Mouse (Mus musculus): ENCODE data around the gene Defb3. TPM values are rescaled to one million over a fixed set of nuclear protein-coding genes. Genes with fewer than 3 reads are reported as not detected.
"Not testable (repeated sequence)": the region's sequence is repeated elsewhere in the genome, so short reads cannot be mapped to it uniquely, and the experiment has no call there.

The Defb3 gene
- polyA plus RNA-seq (2015; fragmentation: Nextera tagmentation; extraction: Ambion mirVana): not detected in 2 replicates

- not testable (repeated sequence) for H3K36me3 ChIP-seq (ENCODE audit: control insufficient read depth, insufficient read depth); H3K4me3 ChIP-seq (ENCODE audit: low read depth, low read length); H3K9me3 ChIP-seq (replicated peaks; ENCODE audit: control insufficient read depth, low read length); H3K4me1 ChIP-seq (ENCODE audit: control insufficient read depth, low read depth, low read length); H3K27me3 ChIP-seq (ENCODE audit: control insufficient read depth, insufficient read depth, low read depth, low read length); ATAC-seq (ENCODE audit: low read depth); H3K9ac ChIP-seq (ENCODE audit: low read depth, low read length); H3K4me2 ChIP-seq (ENCODE audit: low read depth, low read length); H3K27ac ChIP-seq (ENCODE audit: low read length)
- WGBS (ENCODE audit: insufficient replicate concordance): 20% methylated on average over 1 of the region's 2 CpGs
These were observed at the start of gene Defb3 for GRCm38 (mm10) chr8:19293060-19293459. Gene Defb3 (plus strand): TSS chr8:19293360.

- Histone ChIP-seq H3K27me3 (ENCODE audit: control insufficient read depth, insufficient read depth, low read depth, low read length) (no peaks in the 10 kb centered on the region), H3K27ac (ENCODE audit: low read length) (no peak within 1 kb of the TSS), H3K4me2 (ENCODE audit: low read depth, low read length) (no peak within 1 kb of the TSS), H3K9ac (ENCODE audit: low read depth, low read length) (no peak within 1 kb of the TSS), H3K4me3 (ENCODE audit: low read depth, low read length) (no peak within 1 kb of the TSS), H3K9me3 (replicated peaks; ENCODE audit: control insufficient read depth, low read length) (no peaks in the 10 kb centered on the region), H3K4me1 (ENCODE audit: control insufficient read depth, low read depth, low read length) (no peaks in the 10 kb centered on the region), H3K36me3 (ENCODE audit: control insufficient read depth, insufficient read depth) (no peaks in the 10 kb centered on the region)
- WGBS (ENCODE audit: insufficient replicate concordance): 81% methylated on average over 5 of the region's 5 CpGs
- no peak for ATAC-seq (ENCODE audit: low read depth)
These were observed 45.9 kb upstream of the Defb3 start, which contains the start of gene Defb5 for GRCm38 (mm10) chr8:19247280-19247679. Gene Defb5 (plus strand): TSS chr8:19247580.

- Histone ChIP-seq H3K4me2 (ENCODE audit: low read depth, low read length) (no peak overlapping the region), H3K9me3 (replicated peaks; ENCODE audit: control insufficient read depth, low read length) (no peaks in the 10 kb centered on the region), H3K4me3 (ENCODE audit: low read depth, low read length) (no peak overlapping the region), H3K36me3 (ENCODE audit: control insufficient read depth, insufficient read depth) (no peaks in the 10 kb centered on the region), H3K27ac (ENCODE audit: low read length) (no peak overlapping the region), H3K9ac (ENCODE audit: low read depth, low read length) (no peak overlapping the region), H3K27me3 (ENCODE audit: control insufficient read depth, insufficient read depth, low read depth, low read length) (no peaks in the 10 kb centered on the region), H3K4me1 (ENCODE audit: control insufficient read depth, low read depth, low read length) (no peaks in the 10 kb centered on the region)
- ATAC-seq (ENCODE audit: low read depth): no peak
These were observed 35.0 kb upstream of the Defb3 start for GRCm38 (mm10) chr8:19258136-19258535.

- Histone ChIP-seq H3K27me3 (ENCODE audit: control insufficient read depth, insufficient read depth, low read depth, low read length) (no peaks in the 10 kb centered on the region), H3K9me3 (replicated peaks; ENCODE audit: control insufficient read depth, low read length) (no peaks in the 10 kb centered on the region), H3K4me1 (ENCODE audit: control insufficient read depth, low read depth, low read length) (no peaks in the 10 kb centered on the region), H3K4me2 (ENCODE audit: low read depth, low read length) (no peak overlapping the region), H3K4me3 (ENCODE audit: low read depth, low read length) (no peak overlapping the region), H3K27ac (ENCODE audit: low read length) (no peak overlapping the region), H3K36me3 (ENCODE audit: control insufficient read depth, insufficient read depth) (no peaks in the 10 kb centered on the region), H3K9ac (ENCODE audit: low read depth, low read length) (no peak overlapping the region)
- 34% methylated on average over 3 of the region's 3 CpGs for WGBS (ENCODE audit: insufficient replicate concordance)
- no peak for ATAC-seq (ENCODE audit: low read depth)
These were observed 33.5 kb upstream of the Defb3 start for GRCm38 (mm10) chr8:19259667-19260066.

GRCm38 (mm10) chr8:19298361-19298760, 5.2 kb downstream of the Defb3 start:
- H3K36me3 ChIP-seq (ENCODE audit: control insufficient read depth, insufficient read depth); H3K9ac ChIP-seq (ENCODE audit: low read depth, low read length); ATAC-seq (ENCODE audit: low read depth); H3K27me3 ChIP-seq (ENCODE audit: control insufficient read depth, insufficient read depth, low read depth, low read length); H3K9me3 ChIP-seq (replicated peaks; ENCODE audit: control insufficient read depth, low read length); H3K4me3 ChIP-seq (ENCODE audit: low read depth, low read length); H3K27ac ChIP-seq (ENCODE audit: low read length); H3K4me2 ChIP-seq (ENCODE audit: low read depth, low read length); H3K4me1 ChIP-seq (ENCODE audit: control insufficient read depth, low read depth, low read length): not testable (repeated sequence)
- 42% methylated on average over 3 of the region's 3 CpGs for WGBS (ENCODE audit: insufficient replicate concordance)

- H3K27ac ChIP-seq (ENCODE audit: low read length): no peak overlapping the region
- no peaks in the 10 kb centered on the region for H3K4me1 ChIP-seq (ENCODE audit: control insufficient read depth, low read depth, low read length)
- H3K4me2 ChIP-seq (ENCODE audit: low read depth, low read length): no peak overlapping the region
- no peak overlapping the region for H3K4me3 ChIP-seq (ENCODE audit: low read depth, low read length)
- 8% methylated on average over 3 of the region's 3 CpGs for WGBS (ENCODE audit: insufficient replicate concordance)
- no peak overlapping the region for H3K9ac ChIP-seq (ENCODE audit: low read depth, low read length)
- ATAC-seq (ENCODE audit: low read depth): no peak
- no peaks in the 10 kb centered on the region for H3K9me3 ChIP-seq (replicated peaks; ENCODE audit: control insufficient read depth, low read length)
- H3K27me3 ChIP-seq (ENCODE audit: control insufficient read depth, insufficient read depth, low read depth, low read length): no peaks in the 10 kb centered on the region
- no peaks in the 10 kb centered on the region for H3K36me3 ChIP-seq (ENCODE audit: control insufficient read depth, insufficient read depth)
These were observed 38.7 kb downstream of the Defb3 start for GRCm38 (mm10) chr8:19331836-19332235.

Other genes with a start within 250 kb of the Defb3 start
- gene Defb39, start 228.6 kb upstream of the Defb3 start, polyA plus RNA-seq (2015; fragmentation: Nextera tagmentation; extraction: Ambion mirVana): not detected in 2 replicates
- not detected in 2 replicates for gene Defb12, start 178.5 kb upstream of the Defb3 start, polyA plus RNA-seq (2015; fragmentation: Nextera tagmentation; extraction: Ambion mirVana)
- not detected in 2 replicates for gene Defb34, start 169.6 kb upstream of the Defb3 start, polyA plus RNA-seq (2015; fragmentation: Nextera tagmentation; extraction: Ambion mirVana)
- not detected in 2 replicates for gene Gm45826, start 152.6 kb upstream of the Defb3 start, polyA plus RNA-seq (2015; fragmentation: Nextera tagmentation; extraction: Ambion mirVana)
- not detected in 2 replicates for gene Defb14, start 99.0 kb upstream of the Defb3 start, polyA plus RNA-seq (2015; fragmentation: Nextera tagmentation; extraction: Ambion mirVana)
- gene Defb4, start 94.7 kb upstream of the Defb3 start, polyA plus RNA-seq (2015; fragmentation: Nextera tagmentation; extraction: Ambion mirVana): not detected in 2 replicates
- not detected in 2 replicates for gene Defb6, start 67.9 kb upstream of the Defb3 start, polyA plus RNA-seq (2015; fragmentation: Nextera tagmentation; extraction: Ambion mirVana)
- not detected in 2 replicates for gene Defb46, start 53.4 kb upstream of the Defb3 start, polyA plus RNA-seq (2015; fragmentation: Nextera tagmentation; extraction: Ambion mirVana)
- not detected in 2 replicates for gene Defb5, start 45.8 kb upstream of the Defb3 start, polyA plus RNA-seq (2015; fragmentation: Nextera tagmentation; extraction: Ambion mirVana)
- not detected in 2 replicates for gene Defb8, start 154.2 kb downstream of the Defb3 start, polyA plus RNA-seq (2015; fragmentation: Nextera tagmentation; extraction: Ambion mirVana)
- gene Defb7, start 201.7 kb downstream of the Defb3 start, polyA plus RNA-seq (2015; fragmentation: Nextera tagmentation; extraction: Ambion mirVana): not detected in 2 replicates